Mouse (Mus musculus): Measurements from ENCODE around the gene Sele.

Gene Sele

DNA sequence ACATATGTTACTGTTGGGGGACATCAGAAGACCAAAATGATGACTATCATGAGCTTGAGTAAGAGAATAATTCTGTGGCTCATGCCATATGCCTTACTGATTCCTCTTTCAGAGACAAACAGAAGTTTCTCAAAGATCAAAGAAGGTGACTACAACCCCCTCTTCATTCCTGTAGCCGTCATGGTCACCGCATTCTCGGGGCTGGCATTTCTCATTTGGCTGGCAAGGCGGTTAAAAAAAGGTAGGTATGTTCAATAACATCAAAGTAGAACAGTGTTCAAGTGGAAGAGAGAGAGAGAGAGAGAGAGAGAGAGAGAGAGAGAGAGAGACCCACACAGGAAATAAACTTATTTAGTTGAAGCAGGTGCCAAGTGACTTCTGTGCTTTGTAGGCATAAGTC is 24.0 kb downstream of the Sele start:
- no peak for DNase-seq (ENCODE audit: low spot score in 2 of 2)

DNA sequence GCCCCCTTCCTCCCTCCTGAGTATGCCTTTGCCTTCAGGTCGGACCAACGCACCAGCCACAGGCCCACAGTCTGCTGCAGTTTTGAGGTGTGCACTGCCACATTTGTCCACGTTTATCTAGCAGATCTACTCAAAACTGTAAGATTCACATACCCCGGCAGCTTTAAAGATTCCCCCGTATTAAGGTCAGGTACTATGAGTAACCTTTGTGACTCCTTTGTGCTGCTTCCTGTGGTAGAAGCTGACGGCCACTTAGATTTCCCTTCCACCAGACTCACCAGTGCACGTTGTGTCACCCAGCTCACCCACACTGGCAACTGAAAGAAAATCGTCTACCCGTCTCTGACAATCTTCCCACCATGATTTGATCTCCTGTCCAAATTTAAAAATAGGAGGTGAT is 25.1 kb downstream of the Sele start:
- DNase-seq (ENCODE audit: low spot score in 2 of 2) = no peak

DNA sequence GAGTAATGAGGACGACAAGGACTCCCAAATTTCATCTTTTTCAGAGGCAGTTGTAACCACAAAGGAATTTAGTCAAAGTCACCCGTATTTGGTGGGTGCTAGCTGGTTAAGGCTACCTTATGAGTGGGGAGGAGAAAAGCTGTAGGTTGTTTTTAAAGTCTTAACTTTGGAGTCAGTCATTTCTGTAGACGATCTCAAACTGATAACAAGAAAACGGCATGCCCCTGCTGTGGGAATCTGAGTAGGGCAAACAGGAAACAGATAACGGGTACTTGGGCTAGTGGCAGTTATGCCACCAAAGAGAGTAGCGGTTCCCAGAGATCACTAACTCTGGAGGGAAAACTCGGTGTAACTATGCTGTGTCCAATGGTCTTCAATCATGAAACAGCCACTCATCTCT is 25.8 kb downstream of the Sele start:
- DNase-seq (ENCODE audit: low spot score in 2 of 2) = no peak

DNA sequence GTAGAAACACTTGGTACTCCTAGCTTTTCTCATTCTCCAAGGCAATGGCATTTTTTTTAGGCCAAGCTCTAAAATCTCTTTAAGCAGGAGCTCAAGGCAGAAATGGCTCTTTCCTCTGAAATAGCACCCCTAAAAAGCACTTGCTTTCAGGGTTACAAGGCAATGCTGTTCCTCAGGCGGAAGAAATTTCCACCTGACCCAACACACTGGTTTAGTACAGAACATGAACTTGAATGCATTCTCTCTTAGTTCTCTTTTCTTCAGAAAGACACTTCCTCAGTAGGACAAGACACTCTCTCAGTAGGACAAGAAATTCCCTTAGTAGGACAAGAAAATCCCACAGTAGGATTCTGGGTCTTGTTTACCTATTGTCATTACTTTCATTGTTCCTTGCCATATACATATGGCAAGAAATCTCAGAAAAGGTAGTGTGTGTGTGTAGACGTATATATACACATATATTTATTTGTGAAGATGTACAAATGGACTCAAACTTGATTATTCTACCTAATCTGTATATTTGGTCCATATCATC is 26.6 kb downstream of the Sele start:
- DNase-seq (ENCODE audit: low spot score in 2 of 2) = no peak

DNA sequence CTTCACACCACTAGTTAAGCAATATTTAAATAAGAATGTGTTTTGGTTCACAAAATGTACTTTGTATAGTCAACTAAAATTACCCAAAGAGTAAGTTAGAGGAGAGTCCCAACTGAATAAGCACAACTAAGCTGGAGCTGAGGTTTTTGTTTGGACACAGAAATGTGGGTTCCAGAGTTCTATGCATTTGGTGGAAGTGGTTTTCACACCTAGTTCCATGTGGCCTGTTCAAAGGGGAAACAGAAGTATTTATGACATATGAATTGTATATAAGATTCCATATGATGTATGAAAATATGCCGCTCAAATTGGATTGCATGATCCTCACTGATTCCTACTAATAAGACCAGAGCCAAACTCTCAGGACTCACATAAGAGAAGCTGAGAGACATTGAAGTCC is 27.4 kb downstream of the Sele start:
- DNase-seq (ENCODE audit: low spot score in 2 of 2) = no peak

DNA sequence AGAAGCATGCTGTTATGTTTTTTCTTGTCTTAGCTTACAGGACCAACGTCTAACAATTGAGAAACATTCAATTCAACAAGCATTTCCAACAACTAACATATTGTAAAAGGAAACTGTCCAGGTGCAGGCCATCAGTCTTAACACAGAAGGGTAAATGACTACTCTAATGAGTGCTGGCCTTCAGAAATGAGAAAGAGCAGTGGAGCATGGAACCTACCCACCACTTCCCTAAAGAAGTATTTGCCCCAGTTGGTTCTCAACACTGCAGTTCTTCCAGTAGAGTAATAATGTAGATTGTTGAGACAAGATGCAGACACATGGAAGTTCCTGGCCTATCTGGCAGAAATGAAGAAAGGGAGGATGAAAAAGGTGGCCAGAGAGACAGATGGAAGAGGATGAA is 28.4 kb downstream of the Sele start:
- no peak for DNase-seq (ENCODE audit: low spot score in 2 of 2)

DNA sequence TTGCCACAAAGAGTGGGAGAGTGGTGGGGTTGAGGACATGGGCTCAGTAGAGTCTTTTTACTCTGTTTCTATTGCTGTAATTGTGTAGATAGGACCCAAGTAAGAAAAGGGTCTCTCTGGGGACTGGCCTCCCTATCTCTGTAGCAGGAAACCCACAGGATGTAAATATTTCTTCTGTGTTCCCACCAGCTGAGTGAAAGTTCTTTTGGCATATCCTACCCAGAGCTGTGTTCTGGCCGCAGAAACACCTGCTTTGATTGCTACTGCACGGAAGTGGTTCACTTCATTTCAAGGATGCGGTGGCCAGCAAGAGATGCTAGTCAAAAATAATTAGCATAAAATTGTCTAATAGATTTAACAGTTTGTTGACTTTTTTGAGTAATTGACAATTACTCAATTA is 29.0 kb downstream of the Sele start:
- no peak for DNase-seq (ENCODE audit: low spot score in 2 of 2)

DNA sequence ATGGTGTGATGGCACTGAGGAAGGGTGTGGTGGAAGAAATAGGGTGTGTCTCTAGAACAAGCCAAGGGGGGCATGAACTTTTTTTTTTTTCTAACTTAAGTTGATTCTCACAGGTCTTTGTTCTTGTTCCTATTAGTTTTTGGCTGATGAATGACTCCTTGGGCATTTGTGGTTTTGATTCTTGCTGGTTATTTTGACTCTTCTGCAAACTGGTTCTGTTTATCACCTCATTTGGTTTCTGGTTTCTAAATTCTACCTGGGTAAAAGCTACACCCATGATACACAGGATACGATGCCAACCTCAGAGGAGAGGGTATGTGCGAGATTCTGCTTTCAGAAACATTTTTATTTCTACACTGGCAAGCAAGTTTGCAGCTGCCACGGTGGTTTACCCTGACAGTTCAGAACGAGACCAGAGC is 30.3 kb downstream of the Sele start:
- no peak for DNase-seq (ENCODE audit: low spot score in 2 of 2)

DNA sequence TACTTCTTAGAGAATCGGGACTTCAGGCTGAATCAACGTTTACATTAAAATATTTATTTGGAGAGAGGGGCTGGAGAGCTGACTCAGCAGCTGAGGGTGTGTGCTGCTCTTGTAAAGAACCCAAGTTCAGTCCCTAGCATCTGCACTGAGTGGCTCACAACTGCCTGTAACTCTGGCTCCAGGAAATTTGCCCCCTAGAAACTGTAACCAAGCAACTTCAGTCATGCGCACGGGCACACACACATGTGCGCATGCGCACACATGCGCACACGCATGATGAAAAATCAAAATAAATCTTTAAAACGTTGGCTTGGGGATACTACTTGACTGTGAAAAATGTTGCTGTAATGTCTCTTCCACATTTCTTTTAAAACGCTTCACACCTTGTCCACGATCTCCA is 31.1 kb downstream of the Sele start:
- DNase-seq (ENCODE audit: low spot score in 2 of 2) = no peak

DNA sequence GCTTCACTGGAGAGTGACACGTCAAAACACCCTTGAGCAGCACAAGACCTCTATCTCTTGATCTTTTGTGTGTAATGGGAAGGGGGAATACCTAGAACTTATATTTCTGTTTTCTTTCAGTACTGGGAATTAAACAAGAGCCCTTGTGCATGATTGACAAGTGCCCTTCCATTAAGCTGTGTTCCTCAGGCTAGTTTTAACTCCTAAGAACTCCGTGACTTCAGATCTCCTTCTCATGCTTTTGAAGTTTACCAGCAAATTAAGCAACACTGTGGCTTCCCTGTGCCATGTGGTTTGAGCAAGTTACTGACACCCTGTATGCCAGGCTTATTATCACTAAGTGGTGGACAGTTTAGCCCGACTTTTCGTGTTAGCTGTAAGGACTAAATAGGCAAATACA is 35.0 kb downstream of the Sele start:
- no peak for DNase-seq (ENCODE audit: low spot score in 2 of 2)

DNA sequence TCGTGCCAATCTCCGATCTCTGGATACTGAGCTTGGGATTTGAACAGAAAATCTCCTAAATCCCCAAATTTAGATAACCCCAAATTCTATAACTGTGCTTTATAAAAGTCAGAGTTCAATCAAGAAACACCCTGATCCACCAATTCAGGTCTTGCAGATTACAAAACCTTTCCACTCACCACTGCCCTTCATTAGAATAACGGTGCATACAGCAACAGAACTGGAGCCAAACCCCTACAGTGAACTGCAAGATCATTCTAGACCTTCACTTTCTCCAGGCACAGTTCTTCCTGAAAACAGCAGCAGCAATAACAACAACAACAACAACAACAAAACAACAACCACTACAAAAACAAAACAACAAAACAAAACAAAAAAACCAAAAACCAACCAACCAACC is 38.8 kb downstream of the Sele start:
- no peak for DNase-seq (ENCODE audit: low spot score in 2 of 2)

DNA sequence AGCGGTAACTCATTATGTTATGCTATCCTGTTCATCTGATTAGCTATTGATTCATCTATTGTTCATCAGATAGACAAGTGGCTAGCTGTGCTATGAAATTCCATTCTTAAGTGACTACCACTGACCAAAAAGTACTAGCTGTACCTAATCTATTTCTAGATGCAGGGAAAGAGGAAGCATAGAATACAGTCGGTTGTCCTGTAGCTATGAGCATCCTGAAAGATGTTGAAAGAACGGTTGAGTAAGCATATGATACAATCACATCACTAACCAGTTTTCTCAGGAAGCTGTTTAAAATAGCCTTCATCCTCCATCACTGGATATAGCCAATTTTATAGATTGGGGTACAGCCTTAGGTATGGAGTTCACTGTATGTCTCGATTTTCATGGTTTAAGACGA is 39.8 kb downstream of the Sele start:
- no peak for DNase-seq (ENCODE audit: low spot score in 2 of 2)

DNA sequence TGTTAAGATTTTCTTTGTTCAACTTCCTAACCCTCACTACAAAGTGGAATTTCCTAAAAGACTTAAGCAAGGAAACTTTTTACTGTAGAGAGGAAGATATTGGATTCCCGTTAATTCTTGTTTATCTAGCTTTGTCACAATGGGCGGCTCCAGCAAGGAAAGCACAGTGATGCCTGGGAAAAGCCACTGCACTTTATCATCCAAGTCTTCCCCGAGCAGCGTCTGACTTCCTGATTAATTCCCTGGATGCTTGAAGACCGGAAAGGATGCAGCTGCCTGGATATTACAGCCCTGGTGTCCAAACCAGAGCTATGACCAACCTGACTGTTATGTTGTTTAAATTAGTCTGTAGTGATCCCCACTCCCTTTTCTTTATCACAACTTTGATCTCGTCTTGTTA is 48.7 kb downstream of the Sele start:
- DNase-seq (ENCODE audit: low spot score in 2 of 2) = no peak

DNA sequence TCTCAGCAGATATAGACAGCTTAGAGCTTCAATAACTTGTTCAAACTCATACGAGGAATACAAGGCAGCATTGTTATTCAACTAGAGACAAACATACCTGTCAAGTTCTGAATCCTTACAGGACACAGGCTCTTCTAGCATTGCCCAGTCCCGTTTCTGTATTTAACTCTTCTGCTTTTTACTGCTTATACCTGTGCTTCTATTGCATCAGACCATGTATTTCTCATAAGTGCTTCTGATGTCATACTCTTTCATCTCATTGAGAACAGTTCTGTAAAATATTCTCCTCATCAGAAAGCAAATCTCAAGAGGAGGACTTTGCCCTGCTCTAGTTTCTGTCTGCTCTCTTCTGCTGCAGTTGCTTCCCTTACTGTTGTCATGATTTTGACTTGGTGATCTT is 49.9 kb downstream of the Sele start:
- no peak for DNase-seq (ENCODE audit: low spot score in 2 of 2)

DNA sequence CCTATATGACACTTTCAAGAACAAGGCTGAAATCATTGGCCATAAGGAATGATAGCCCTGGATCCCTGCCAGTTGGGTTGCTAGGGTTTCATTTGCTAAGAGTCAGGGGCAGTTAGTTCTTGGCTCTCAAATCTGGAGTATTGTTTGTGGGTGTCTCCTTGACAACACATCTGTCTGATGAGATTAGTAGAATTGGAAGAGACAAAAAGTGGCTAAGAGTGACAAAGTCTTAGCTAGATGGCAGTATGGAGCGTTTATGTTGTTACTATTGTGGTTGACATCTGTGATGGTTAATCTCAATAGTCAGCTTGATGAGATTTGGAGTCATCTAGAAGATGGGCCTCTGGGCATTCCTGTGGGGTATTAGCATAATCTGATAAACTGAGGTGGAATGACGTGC is 50.3 kb downstream of the Sele start:
- DNase-seq (ENCODE audit: low spot score in 2 of 2) = no peak

Measured in urinary bladder, adult 18-20 months (tissue).